Mouse (Mus musculus): ENCODE data around the gene Foxm1.

DNA sequence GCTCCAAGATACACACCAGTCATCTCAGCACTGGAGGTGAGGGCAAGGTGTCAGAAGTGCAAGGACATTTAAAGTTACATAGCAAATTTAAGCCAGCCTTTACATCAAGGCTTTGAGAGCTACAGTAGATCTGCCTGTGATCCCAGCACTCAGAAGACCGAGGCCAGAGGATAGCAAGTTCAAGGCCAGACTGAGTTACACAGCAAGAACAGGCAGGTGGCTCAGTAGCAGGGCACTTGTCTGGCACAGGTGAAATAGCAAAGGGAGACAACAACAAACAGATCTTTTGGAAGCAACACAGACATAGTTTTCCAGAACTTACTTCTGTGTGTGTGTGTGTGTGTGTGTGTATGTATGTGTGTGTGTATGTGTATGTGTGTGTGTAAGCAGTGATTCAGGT, 55.3 kb downstream of the Foxm1 start:
- TF ChIP-seq CTCF (IDR thresholded peaks at IDR 0.05; ENCODE audit: low read depth) (no peak), EP300 (IDR thresholded peaks at IDR 0.05; ENCODE audit: low read depth) (no peak)

Measured in liver, embryonic 14.5 days (tissue).